Mouse (Mus musculus): ENCODE measurements around the gene Aff3. TPM values are rescaled to one million over a fixed set of nuclear protein-coding genes. Genes with fewer than 3 reads are reported as not detected.

The Aff3 gene
- polyA plus RNA-seq, 2 experiments, result 0.18 to 0.22 TPM

DNA sequence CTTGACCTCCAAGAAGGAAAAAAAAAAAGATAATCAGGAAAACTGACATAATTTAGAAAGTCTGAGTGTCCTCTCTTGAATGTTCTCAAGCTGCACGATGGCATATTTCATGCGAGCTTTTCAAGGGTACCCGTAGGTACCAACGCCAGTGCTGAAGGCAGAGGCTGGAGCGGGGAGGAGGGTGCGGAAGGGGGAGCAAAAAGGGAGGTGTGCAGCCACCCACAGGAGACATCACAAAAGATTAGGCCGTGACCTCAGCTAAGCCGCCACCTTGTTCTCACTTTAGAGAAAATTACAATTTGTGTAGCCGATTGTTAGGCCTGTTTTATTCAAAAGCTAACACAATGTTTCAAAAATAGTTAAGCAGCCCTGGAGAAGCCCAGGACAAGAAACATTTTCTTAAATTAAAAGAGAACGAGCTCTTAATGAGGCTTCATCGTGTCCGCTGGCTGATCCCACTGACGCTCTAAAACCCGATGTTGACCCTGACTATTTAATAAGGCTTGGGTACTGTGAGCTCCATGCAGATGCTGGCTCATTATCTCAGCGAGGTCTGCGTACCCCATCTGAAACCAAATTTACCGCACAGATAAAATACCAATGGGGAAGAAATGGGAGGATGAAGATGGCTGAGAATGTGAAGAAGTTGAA is 274.4 kb downstream of the Aff3 start:
- WGBS (ENCODE audit: insufficient replicate concordance), result 76% methylated on average over 17 of the region's 17 CpGs
- Histone ChIP-seq H3K9me3 (ENCODE audit: control insufficient read depth, low read length) (no peaks in the 10 kb centered on the region), H3K27ac (no peak overlapping the region), H3K27me3 (ENCODE audit: control insufficient read depth, insufficient read depth, low read length) (no peaks in the 10 kb centered on the region), H3K4me1 (replicated peaks; ENCODE audit: control insufficient read depth in 2 of 2, insufficient read depth in 2 of 2, low read length in 1 of 2) (no peaks in the 10 kb centered on the region), H3K36me3 (replicated peaks; ENCODE audit: control insufficient read depth, insufficient read depth, low read depth) (no peaks in the 10 kb centered on the region), H3K9ac (replicated peaks) (no peak overlapping the region), H3K4me3 (ENCODE audit: insufficient read depth in 1 of 2, low read depth in 2 of 2, low read length in 2 of 2) (no peak overlapping the region), H3K4me2 (ENCODE audit: low read depth) (no peak overlapping the region)
- DNase-seq (ENCODE audit: low read depth in 3 of 3, low spot score in 3 of 3) (no peak), ATAC-seq (ENCODE audit: insufficient read depth) (no peak)
- TF ChIP-seq CTCF (IDR thresholded peaks at IDR 0.05; ENCODE audit: low read depth) (no peak), EP300 (IDR thresholded peaks at IDR 0.05; ENCODE audit: low read depth) (no peak)

DNA sequence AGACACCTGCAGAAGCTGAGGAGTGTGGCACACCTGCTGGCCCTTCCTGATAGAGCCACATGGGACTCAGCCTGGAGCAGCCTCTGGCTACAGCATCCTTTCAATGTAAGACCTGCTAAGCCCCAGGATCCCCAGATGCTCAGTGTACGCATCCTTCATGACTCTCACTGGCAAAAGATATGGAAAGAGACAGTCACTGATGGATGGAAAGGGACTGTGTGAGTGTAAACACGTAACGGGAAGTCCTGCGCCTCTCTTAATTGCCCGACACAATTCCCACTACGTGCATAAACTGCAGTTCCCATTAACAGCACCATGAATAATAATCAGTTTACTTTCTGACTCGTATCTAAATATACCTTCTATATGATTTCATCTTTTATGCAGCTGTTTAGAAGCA is 275.2 kb downstream of the Aff3 start:
- H3K4me3 ChIP-seq (ENCODE audit: insufficient read depth in 1 of 2, low read depth in 2 of 2, low read length in 2 of 2), result no peak overlapping the region
- no peaks in the 10 kb centered on the region for H3K36me3 ChIP-seq (replicated peaks; ENCODE audit: control insufficient read depth, insufficient read depth, low read depth)
- 70% methylated on average over 7 of the region's 7 CpGs for WGBS (ENCODE audit: insufficient replicate concordance)
- TF ChIP-seq CTCF (IDR thresholded peaks at IDR 0.05; ENCODE audit: low read depth) (no peak), EP300 (IDR thresholded peaks at IDR 0.05; ENCODE audit: low read depth) (no peak)
- no peaks in the 10 kb centered on the region for H3K9me3 ChIP-seq (ENCODE audit: control insufficient read depth, low read length)
- H3K27me3 ChIP-seq (ENCODE audit: control insufficient read depth, insufficient read depth, low read length), result no peaks in the 10 kb centered on the region
- no peak overlapping the region for H3K4me2 ChIP-seq (ENCODE audit: low read depth)
- no peak for ATAC-seq (ENCODE audit: insufficient read depth)
- DNase-seq (ENCODE audit: low read depth in 3 of 3, low spot score in 3 of 3), result no peak
- no peak overlapping the region for H3K27ac ChIP-seq
- H3K9ac ChIP-seq (replicated peaks), result no peak overlapping the region
- H3K4me1 ChIP-seq (replicated peaks; ENCODE audit: control insufficient read depth in 2 of 2, insufficient read depth in 2 of 2, low read length in 1 of 2), result no peaks in the 10 kb centered on the region

- no peaks in the 10 kb centered on the region for H3K9me3 ChIP-seq (ENCODE audit: control insufficient read depth, low read length)
- TF ChIP-seq CTCF (IDR thresholded peaks at IDR 0.05; ENCODE audit: low read depth) (no peak), EP300 (IDR thresholded peaks at IDR 0.05; ENCODE audit: low read depth) (no peak)
- DNase-seq (ENCODE audit: low read depth in 3 of 3, low spot score in 3 of 3) (no peak), ATAC-seq (ENCODE audit: insufficient read depth) (no peak)
- no peaks in the 10 kb centered on the region for H3K27me3 ChIP-seq (ENCODE audit: control insufficient read depth, insufficient read depth, low read length)
- no peak overlapping the region for H3K9ac ChIP-seq (replicated peaks)
- 51% methylated on average over 3 of the region's 3 CpGs for WGBS (ENCODE audit: insufficient replicate concordance)
- H3K36me3 ChIP-seq (replicated peaks; ENCODE audit: control insufficient read depth, insufficient read depth, low read depth), result no peaks in the 10 kb centered on the region
- 0 out of 4 replicates have a peak, but pooled peaks cover 0 to 4% of the 10 kb centered on the region in 2 experiments for H3K4me1 ChIP-seq (replicated peaks; ENCODE audit: control insufficient read depth in 2 of 2, insufficient read depth in 2 of 2, low read length in 1 of 2)
- H3K4me2 ChIP-seq (ENCODE audit: low read depth), result no peak overlapping the region
- H3K27ac ChIP-seq, result no peak overlapping the region
- no peak overlapping the region for H3K4me3 ChIP-seq (ENCODE audit: insufficient read depth in 1 of 2, low read depth in 2 of 2, low read length in 2 of 2)
Measured at GRCm38 (mm10) chr1:38388466-38388865, 276.3 kb downstream of the Aff3 start.

DNA sequence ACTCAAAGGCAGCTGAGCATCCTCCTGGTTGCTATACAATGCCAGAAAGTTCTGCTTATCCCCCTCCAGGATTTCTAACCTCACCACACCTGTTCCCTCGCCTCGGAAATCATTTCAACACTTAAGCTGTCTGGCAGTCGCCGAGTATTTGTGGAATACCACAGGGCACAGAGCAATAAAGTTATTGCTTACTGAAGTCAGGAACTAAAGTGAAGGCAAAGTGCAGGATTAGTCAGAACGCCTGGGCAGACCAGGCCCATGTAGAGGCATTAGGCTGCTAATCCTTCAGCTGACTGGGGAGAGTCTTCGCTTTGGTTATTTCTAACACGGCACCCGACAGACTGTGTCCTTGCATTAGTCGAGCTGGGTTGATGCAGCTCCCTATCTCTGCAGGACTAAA is 277.3 kb downstream of the Aff3 start:
- ATAC-seq (ENCODE audit: insufficient read depth), result no peak

DNA sequence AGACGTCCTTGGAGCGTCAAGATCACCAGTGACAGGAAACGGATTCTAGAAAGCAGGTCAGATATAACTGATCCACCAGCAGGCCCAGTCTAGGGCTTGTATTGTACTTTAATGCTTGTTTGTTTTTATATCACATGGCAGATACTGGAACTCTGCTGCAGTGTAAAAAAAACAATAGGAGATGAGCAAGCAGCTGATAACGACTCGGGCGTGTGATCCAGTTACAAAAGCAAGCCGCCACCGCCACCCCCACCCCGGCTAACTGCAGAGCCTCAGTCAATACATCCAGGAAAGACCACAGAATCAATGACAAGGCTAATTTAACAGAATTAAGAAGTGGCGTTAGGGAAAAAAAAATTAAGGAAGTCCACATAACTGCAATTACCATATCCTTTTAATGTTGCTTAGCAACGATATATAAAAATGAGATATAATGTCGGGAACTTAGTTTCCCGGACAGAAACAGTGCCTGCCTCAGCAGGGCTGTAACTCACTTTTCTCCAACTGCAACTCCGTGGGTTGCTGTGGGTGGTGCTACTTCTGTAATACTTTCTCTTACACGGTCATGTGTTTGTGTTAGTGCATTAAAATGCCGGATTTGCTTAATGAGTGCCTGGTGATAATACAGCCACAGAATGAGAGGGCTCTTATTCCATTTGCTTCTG is 280.2 kb downstream of the Aff3 start:
- Histone ChIP-seq H3K4me2 (ENCODE audit: low read depth) (no peak overlapping the region), H3K27ac (no peak overlapping the region), H3K4me1 (replicated peaks; ENCODE audit: control insufficient read depth in 2 of 2, insufficient read depth in 2 of 2, low read length in 1 of 2) (0 out of 4 replicates have a peak, but pooled peaks cover 0 to 4% of the 10 kb centered on the region in 2 experiments), H3K9me3 (ENCODE audit: control insufficient read depth, low read length) (no peaks in the 10 kb centered on the region), H3K27me3 (ENCODE audit: control insufficient read depth, insufficient read depth, low read length) (no peaks in the 10 kb centered on the region), H3K4me3 (ENCODE audit: insufficient read depth in 1 of 2, low read depth in 2 of 2, low read length in 2 of 2) (no peak overlapping the region), H3K36me3 (replicated peaks; ENCODE audit: control insufficient read depth, insufficient read depth, low read depth) (no peaks in the 10 kb centered on the region), H3K9ac (replicated peaks) (no peak overlapping the region)
- 44% methylated on average over 16 of the region's 16 CpGs for WGBS (ENCODE audit: insufficient replicate concordance)
- no peak for TF ChIP-seq EP300 (IDR thresholded peaks at IDR 0.05; ENCODE audit: low read depth)
- no peak for TF ChIP-seq CTCF (IDR thresholded peaks at IDR 0.05; ENCODE audit: low read depth)
- DNase-seq (ENCODE audit: low read depth in 3 of 3, low spot score in 3 of 3) (no peak), ATAC-seq (ENCODE audit: insufficient read depth) (no peak)

More for the DNA sequence above, 277.3 kb downstream of the Aff3 start:
- no peaks in the 10 kb centered on the region for H3K9me3 ChIP-seq (ENCODE audit: control insufficient read depth, low read length)
- WGBS (ENCODE audit: insufficient replicate concordance), result 63% methylated on average over 9 of the region's 9 CpGs
- 0 out of 4 replicates have a peak, but pooled peaks cover 0 to 4% of the 10 kb centered on the region in 2 experiments for H3K4me1 ChIP-seq (replicated peaks; ENCODE audit: control insufficient read depth in 2 of 2, insufficient read depth in 2 of 2, low read length in 1 of 2)
- no peaks in the 10 kb centered on the region for H3K27me3 ChIP-seq (ENCODE audit: control insufficient read depth, insufficient read depth, low read length)
- no peak overlapping the region for H3K4me3 ChIP-seq (ENCODE audit: insufficient read depth in 1 of 2, low read depth in 2 of 2, low read length in 2 of 2)
- no peak for TF ChIP-seq CTCF (IDR thresholded peaks at IDR 0.05; ENCODE audit: low read depth)
- TF ChIP-seq EP300 (IDR thresholded peaks at IDR 0.05; ENCODE audit: low read depth), result no peak
- H3K4me2 ChIP-seq (ENCODE audit: low read depth), result no peak overlapping the region
- H3K9ac ChIP-seq (replicated peaks), result no peak overlapping the region
- H3K36me3 ChIP-seq (replicated peaks; ENCODE audit: control insufficient read depth, insufficient read depth, low read depth), result no peaks in the 10 kb centered on the region
- no peak overlapping the region for H3K27ac ChIP-seq
- DNase-seq (ENCODE audit: low read depth in 3 of 3, low spot score in 3 of 3), result no peak
